Mouse (Mus musculus) left cerebral cortex, postnatal 14 days (tissue): ENCODE results near the gene Rcor1. TPM values are rescaled to one million over a fixed set of nuclear protein-coding genes. Genes with fewer than 3 reads are reported as not detected.
"Not testable (repeated sequence)": the region's sequence is repeated elsewhere in the genome, so short reads cannot be mapped to it uniquely, and the experiment has no call there.

Source experiments
- DNase-seq, 2 experiments: peaks; one replicate each; pipeline ENCODE4 v3.0.0; 2021 to 2022; ENCODE audit warnings: low spot score in 2 of 2, mixed read lengths in 1 of 2
- intact Hi-C: fragments of 180-260 bp; cut with DNase I; formaldehyde crosslinking; loops from one replicate; pipeline ENCODE4 v1.15.1; 2025
- total RNA-seq, 2 experiments: library from RNA; stranded (reverse); gene quantifications; 2 replicates each; pipeline ENCODE4 v1.2.3; 2021

The Rcor1 gene
- total RNA-seq, 2 experiments from 2014 or later = 17.9 to 18.8 TPM

GRCm38 (mm10) chr12:111046866-111047265, 7.7 kb downstream of the Rcor1 start:
- no peak for DNase-seq
- intact Hi-C loops = no loop called here

DNA sequence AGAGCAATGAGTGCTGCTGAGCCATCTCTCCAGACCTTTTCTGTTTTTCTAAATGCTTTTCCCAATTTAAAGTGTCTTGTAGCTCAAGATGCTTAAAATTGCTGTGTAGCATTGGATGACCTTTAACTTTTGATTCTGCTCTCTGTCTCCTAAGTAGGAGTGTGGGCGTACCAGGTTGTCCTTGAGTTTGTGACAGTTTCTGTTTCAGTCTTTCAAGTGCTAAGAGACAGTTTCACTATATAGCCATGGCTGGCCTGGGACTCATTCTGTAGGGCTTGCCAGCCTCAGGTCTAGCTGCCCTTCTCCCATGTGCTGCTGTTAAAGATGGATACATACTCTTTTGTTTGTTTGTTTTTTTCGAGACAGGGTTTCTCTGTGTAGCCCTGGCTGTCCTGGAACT, 9.1 kb downstream of the Rcor1 start:
- intact Hi-C loops = no loop called here
- no peak for DNase-seq

GRCm38 (mm10) chr12:111050256-111050655, 11.1 kb downstream of the Rcor1 start:
- DNase-seq = no peak
- intact Hi-C loops = no loop called here

GRCm38 (mm10) chr12:111063361-111063760, 24.2 kb downstream of the Rcor1 start:
- intact Hi-C loops = no loop called here
- no peak for DNase-seq

- intact Hi-C loops = no loop called here
- peak in 1 of 2 experiments; percentile 74 for DNase-seq
These were observed 25.1 kb downstream of the Rcor1 start for GRCm38 (mm10) chr12:111064220-111064619.

GRCm38 (mm10) chr12:111065330-111065729, 26.2 kb downstream of the Rcor1 start:
- intact Hi-C loops = no loop called here
- no peak for DNase-seq

- intact Hi-C loops = no loop called here
These were observed 28.7 kb downstream of the Rcor1 start for GRCm38 (mm10) chr12:111067816-111068215.

DNA sequence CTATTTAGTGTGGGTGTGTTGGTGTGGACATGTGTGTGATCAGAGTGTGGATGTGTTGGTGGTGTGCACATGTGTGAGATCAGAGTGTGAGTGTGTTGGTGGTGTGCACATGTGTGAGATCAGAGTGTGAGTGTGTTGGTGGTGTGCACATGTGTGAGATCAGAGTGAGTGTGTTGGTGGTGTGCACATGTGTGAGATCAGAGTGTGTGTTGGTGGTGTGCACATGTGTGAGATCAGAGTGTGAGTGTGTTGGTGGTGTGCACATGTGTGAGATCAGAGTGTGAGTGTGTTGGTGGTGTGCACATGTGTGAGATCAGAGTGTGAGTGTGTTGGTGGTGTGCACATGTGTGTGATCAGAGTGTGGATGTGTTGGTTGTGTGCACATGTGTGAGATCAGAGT, 30.1 kb downstream of the Rcor1 start:
- intact Hi-C loops, DNase-seq: not testable (repeated sequence)

More at GRCm38 (mm10) chr12:111067816-111068215, 28.7 kb downstream of the Rcor1 start:
- DNase-seq = no peak

GRCm38 (mm10) chr12:111071009-111071408, 31.9 kb downstream of the Rcor1 start:
- DNase-seq = no peak
- intact Hi-C loops = no loop called here

- intact Hi-C loops = no loop called here
These were observed 32.5 kb downstream of the Rcor1 start for GRCm38 (mm10) chr12:111071477-111072152.

DNA sequence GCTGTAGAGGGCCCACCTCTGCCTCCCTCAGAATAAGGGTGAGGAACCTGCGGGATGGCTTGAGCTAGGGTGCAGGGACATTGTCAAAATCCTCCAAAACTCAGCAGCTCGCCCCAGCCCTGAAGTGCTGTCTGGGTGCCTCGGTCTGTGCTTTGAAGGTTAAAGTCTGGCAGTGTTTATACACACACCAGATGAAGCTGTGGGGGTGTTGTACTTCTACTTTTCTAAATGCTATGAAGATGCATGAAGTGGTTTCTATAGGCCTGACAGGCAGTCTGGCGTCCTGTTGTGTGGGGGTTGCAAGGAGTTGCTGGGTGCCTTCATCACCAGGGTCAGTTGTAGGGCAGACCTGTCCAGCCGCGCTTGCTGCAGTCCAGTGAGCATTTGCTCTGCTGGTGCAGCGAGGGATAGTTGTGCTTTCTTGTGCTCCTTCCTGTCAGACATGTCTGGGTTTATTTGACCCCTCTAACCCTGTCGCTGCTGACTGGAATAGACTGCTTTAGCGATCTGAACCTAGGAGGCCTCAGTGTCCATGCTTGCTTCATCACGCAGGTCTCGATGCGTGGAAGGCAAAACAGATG, 37.3 kb downstream of the Rcor1 start:
- intact Hi-C loops = no loop called here
- peak in 1 of 2 experiments; percentile 36 for DNase-seq

More at GRCm38 (mm10) chr12:111071477-111072152, 32.5 kb downstream of the Rcor1 start:
- DNase-seq = peak; percentile 37 to 42

GRCm38 (mm10) chr12:111085579-111085978, 46.4 kb downstream of the Rcor1 start:
- no peak for DNase-seq
- intact Hi-C loops = loop anchor here (10.0 kb wide), 1 partner anchor 189 kb away; the partner anchor contains the start of gene Amn

- DNase-seq = no peak
- intact Hi-C loops = loop anchor here (10.0 kb wide), 1 partner anchor 188 kb away; the partner anchor contains the start of gene Amn
These were observed 47.9 kb downstream of the Rcor1 start for GRCm38 (mm10) chr12:111087066-111087465.

DNA sequence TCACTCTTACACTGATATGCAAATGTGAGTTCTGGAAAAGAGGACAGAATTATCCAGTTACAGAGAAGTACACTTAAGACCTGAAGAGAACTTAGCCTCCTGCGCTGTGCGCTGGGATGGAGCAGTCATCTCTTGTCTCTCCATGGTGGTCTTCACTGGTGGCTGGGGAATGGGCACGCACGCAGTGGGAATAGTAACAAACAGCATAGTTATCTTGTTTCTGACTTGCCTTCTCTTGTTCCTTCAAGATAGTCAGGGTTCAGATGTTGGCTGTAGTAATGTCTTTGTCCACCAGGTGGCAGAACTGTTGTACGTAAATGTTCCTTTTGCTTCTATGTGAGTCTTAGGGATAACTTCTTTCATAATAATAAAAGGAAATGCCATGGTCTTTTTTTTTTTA, 49.0 kb downstream of the Rcor1 start:
- intact Hi-C loops = loop anchor here (2.0 to 10.0 kb wide), 2 partner anchors 81 to 187 kb away; partner anchors contain the start of gene Amn
- DNase-seq = peak; percentile 88 to 93

- peak; percentile 36 to 40 for DNase-seq
- intact Hi-C loops = loop anchor here (2.0 to 10.0 kb wide), 2 partner anchors 80 to 186 kb away; partner anchors contain the start of gene Amn
These were observed 49.6 kb downstream of the Rcor1 start for GRCm38 (mm10) chr12:111088731-111089141.

DNA sequence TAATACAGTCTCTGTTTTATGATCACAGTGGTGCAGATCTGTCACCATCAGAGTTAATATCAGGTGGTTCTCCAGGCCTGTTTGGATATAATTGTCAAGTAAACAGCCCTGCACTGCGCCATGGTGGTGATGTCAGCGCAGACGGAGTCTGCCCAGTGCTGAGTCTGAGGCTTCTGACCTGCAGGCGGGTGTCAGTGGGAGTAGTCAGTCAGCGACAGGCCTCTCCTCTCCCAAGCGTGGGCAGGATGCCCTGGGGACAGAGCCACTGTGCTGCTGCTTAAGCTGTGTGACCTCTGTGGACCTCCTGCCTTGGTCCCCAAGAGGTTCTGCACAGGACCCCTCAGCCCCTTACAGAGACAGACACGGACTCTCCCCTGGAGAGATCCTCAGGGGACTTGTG, 50.0 kb downstream of the Rcor1 start:
- peak; percentile 10 to 17 for DNase-seq
- intact Hi-C loops = loop anchor here (2.0 to 10.0 kb wide), 2 partner anchors 80 to 186 kb away; partner anchors contain the start of gene Amn

DNA sequence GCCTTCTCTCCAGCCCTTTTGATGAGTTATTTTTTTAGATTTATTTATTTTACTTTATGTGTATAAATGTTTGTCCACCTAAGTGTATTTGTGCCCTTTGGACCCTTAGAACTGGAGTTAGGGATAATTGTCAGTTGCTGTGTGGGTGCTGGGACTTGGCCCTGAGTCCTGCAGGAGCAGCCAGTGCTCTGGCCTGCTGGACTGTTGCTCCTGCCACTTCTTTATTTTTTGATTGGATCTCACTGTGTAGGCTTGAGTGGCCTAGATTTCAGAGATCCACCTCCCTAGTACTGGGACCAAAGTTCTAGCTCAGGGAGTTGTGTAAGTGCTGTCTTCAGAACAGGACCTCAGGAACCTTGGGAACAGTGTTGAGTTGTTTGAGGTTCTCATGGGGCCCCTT, 51.6 kb downstream of the Rcor1 start:
- no peak for DNase-seq
- intact Hi-C loops = no loop called here

DNA sequence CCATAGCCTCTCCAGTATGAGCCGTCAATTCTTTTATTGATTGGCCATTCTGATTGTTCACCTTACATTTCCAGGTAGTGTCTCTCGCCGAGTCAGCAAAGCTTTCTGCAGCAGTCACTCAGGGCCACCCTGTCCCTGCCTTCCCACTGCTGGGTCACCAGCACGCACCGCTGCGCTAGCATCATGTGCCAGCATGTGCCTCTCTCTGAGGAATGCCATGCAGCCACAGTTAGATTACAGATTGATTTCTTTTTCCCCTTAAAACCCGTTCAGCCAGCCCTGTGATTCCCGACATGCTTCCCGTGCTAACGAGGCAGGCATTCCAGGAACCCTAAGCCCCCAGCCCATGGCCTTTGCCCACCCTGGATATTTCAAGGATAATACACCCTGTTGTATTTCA, 52.8 kb downstream of the Rcor1 start:
- DNase-seq = no peak
- intact Hi-C loops = no loop called here

DNA sequence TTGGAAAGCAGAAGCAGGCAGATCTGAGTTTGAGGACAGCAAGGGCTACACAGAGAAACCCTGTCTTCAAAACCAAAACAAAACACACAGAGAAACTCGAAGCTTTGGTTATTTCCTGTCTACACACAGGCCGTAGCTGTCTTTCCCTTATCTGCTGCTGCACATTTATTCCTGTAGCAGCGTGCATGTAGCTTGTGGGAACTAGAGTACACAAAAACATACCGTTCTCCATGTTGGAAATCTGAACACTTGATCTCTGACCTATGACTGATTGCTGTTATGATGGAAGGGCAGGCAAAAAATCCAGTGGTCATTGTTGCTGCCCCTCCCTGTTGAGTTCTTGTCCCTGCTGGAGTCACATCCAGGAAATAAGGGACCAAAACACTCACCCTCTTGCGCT, 54.9 kb downstream of the Rcor1 start:
- intact Hi-C loops = no loop called here

GRCm38 (mm10) chr12:111095086-111095485, 55.9 kb downstream of the Rcor1 start:
- intact Hi-C loops = no loop called here
- DNase-seq = no peak

More for the DNA sequence above, 54.9 kb downstream of the Rcor1 start:
- no peak for DNase-seq

DNA sequence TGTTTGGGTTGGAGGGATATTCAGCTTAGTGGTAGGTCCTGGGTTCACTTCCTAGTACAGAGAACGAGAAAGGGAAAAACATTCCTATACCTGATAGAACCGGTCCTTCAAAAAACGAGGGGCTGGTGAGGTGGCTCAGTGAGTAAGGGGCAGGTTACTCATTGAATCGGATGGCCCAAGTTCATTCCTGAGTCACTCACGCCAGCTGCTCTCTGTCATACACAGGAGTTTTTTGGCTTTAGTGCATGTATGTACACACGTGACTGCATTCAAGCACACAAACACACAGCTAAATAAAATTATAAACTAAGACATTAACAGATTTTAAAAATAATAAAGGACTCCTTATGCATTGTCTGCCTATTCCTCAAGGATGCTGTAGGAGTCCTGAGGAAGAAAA, 57.1 kb downstream of the Rcor1 start:
- intact Hi-C loops = no loop called here
- no peak for DNase-seq
